Mouse (Mus musculus): ENCODE measurements around the gene Nfyc. TPM values are rescaled to one million over a fixed set of nuclear protein-coding genes. Genes with fewer than 3 reads are reported as not detected.

Gene Nfyc
- 69.4 and 76.6 TPM in 2 replicates for polyA plus RNA-seq (2012; rRNA removed)

- DNase-seq (ENCODE audit: low spot score), result no peak
Observed at GRCm38 (mm10) chr4:120831472-120831871, at the start of gene Nfyc. Nfyc (minus strand) TSS chr4:120831572.

GRCm38 (mm10) chr4:120880731-120881432 is 49.5 kb upstream of the Nfyc start:
- no peak for DNase-seq (ENCODE audit: low spot score)

GRCm38 (mm10) chr4:120879386-120879785 is 48.0 kb upstream of the Nfyc start:
- DNase-seq (ENCODE audit: low spot score), result no peak

GRCm38 (mm10) chr4:120878728-120879127 is 47.4 kb upstream of the Nfyc start:
- no peak for DNase-seq (ENCODE audit: low spot score)

- DNase-seq (ENCODE audit: low spot score), result no peak
Observed at GRCm38 (mm10) chr4:120875961-120876360, 44.6 kb upstream of the Nfyc start.

GRCm38 (mm10) chr4:120870262-120870748 is 38.9 kb upstream of the Nfyc start:
- DNase-seq (ENCODE audit: low spot score), result no peak

- no peak for DNase-seq (ENCODE audit: low spot score)
Observed at GRCm38 (mm10) chr4:120868988-120869387, 37.6 kb upstream of the Nfyc start.

- no peak for DNase-seq (ENCODE audit: low spot score)
Observed at GRCm38 (mm10) chr4:120868246-120868645, 36.9 kb upstream of the Nfyc start.

GRCm38 (mm10) chr4:120866211-120866610 is 34.8 kb upstream of the Nfyc start:
- DNase-seq (ENCODE audit: low spot score), result no peak

- no peak for DNase-seq (ENCODE audit: low spot score)
Observed at GRCm38 (mm10) chr4:120859865-120860264, 28.5 kb upstream of the Nfyc start.

GRCm38 (mm10) chr4:120856376-120856775 is 25.0 kb upstream of the Nfyc start:
- DNase-seq (ENCODE audit: low spot score), result no peak

- no peak for DNase-seq (ENCODE audit: low spot score)
Observed at GRCm38 (mm10) chr4:120855360-120856060, 24.1 kb upstream of the Nfyc start.

GRCm38 (mm10) chr4:120854588-120855319 is 23.4 kb upstream of the Nfyc start, which contains the start of gene Rims3:
Rims3 (plus strand) TSS chr4:120854816.
- DNase-seq (ENCODE audit: low spot score), result no peak

GRCm38 (mm10) chr4:120850946-120851345 is 19.6 kb upstream of the Nfyc start:
- peak; percentile 29 for DNase-seq (ENCODE audit: low spot score)

- DNase-seq (ENCODE audit: low spot score), result no peak
Observed at GRCm38 (mm10) chr4:120849451-120849850, 18.1 kb upstream of the Nfyc start.

- no peak for DNase-seq (ENCODE audit: low spot score)
Observed at GRCm38 (mm10) chr4:120848909-120849308, 17.5 kb upstream of the Nfyc start.

- DNase-seq (ENCODE audit: low spot score), result no peak
Observed at GRCm38 (mm10) chr4:120845098-120845497, 13.7 kb upstream of the Nfyc start.

- no peak for DNase-seq (ENCODE audit: low spot score)
Observed at GRCm38 (mm10) chr4:120844423-120845082, 13.2 kb upstream of the Nfyc start.

GRCm38 (mm10) chr4:120841342-120841741 is 10.0 kb upstream of the Nfyc start:
- DNase-seq (ENCODE audit: low spot score), result no peak

- DNase-seq (ENCODE audit: low spot score), result no peak
Observed at GRCm38 (mm10) chr4:120830767-120831166, 605 bp downstream of the Nfyc start.

GRCm38 (mm10) chr4:120826418-120826817 is 5.0 kb downstream of the Nfyc start:
- no peak for DNase-seq (ENCODE audit: low spot score)

Data from urinary bladder, adult 2 months (tissue).